21 mouse cellular contexts compared by ENCODE assay signal in genomic region chr9:118393567-118393966, GRCm38 (mm10).
"Had no signal": no experiment of that assay in that cellular context is flagged by ENCODE, and none has a peak within 500 bp of the region (broad histone marks: within the 10 kb centered on the region; RNA-seq: fewer than 3 reads in every experiment).

No protein-coding gene starts in this region.

- ATAC-seq: liver, postnatal 0 days; lung, postnatal 0 days; midbrain, embryonic 13.5 days; midbrain, embryonic 15.5 days had no signal

- H3K9ac ChIP-seq: liver, postnatal 0 days; lung, embryonic 15.5 days; midbrain, embryonic 13.5 days; midbrain, embryonic 15.5 days; neural tube, embryonic 13.5 days; neural tube, embryonic 15.5 days had no signal

- H3K4me2 ChIP-seq: lung, embryonic 15.5 days; midbrain, embryonic 11.5 days; midbrain, embryonic 13.5 days; midbrain, embryonic 15.5 days; neural tube, embryonic 13.5 days; neural tube, embryonic 15.5 days had no signal

- DNase-seq: liver, postnatal 0 days; lung, adult 2 months; lung, postnatal 14 days; lung, postnatal 36 days; retina, postnatal 1 day; right cerebral cortex, adult 18-20 months; right cerebral cortex, postnatal 25 days; right cerebral cortex, postnatal 4 days; spleen, adult 18-20 months; thymus, adult 18-20 months; thymus, postnatal 14 days; thymus, postnatal 36 days had no signal

- H3K9me3 ChIP-seq: lung, embryonic 15.5 days; megakaryocyte, embryonic 14.5 days; midbrain, embryonic 13.5 days; midbrain, embryonic 15.5 days; neural tube, embryonic 13.5 days; neural tube, embryonic 15.5 days had no signal

- H3K36me3 ChIP-seq: lung, embryonic 15.5 days; midbrain, embryonic 13.5 days; midbrain, embryonic 15.5 days; neural tube, embryonic 13.5 days; neural tube, embryonic 15.5 days had no signal

- H3K27ac ChIP-seq: lung, embryonic 15.5 days; macrophage; midbrain, embryonic 13.5 days; midbrain, embryonic 15.5 days; neural tube, embryonic 13.5 days; neural tube, embryonic 15.5 days had no signal

- H3K4me3 ChIP-seq: lung, embryonic 15.5 days; megakaryocyte, embryonic 14.5 days; midbrain, embryonic 13.5 days; midbrain, embryonic 15.5 days; neural tube, embryonic 13.5 days; neural tube, embryonic 15.5 days had no signal

- H3K27me3 ChIP-seq: lung, embryonic 15.5 days had no signal
